Mouse (Mus musculus) cortical plate, adult 2 months (tissue): ENCODE data around the gene Zrsr1.

Source experiments
- CTCF ChIP-seq: fragments of 200-500 bp; IDR thresholded peaks from 2 replicates; pipeline ENCODE4 v1.5.1; 2011; ENCODE audit warnings: mild to moderate bottlenecking, control low read depth, low read length; ENCODE audit not compliant: insufficient read depth; ENCODE audit errors: extremely low read depth
- POLR2A ChIP-seq: fragments of 200-500 bp; IDR thresholded peaks from 2 replicates; pipeline ENCODE4 v1.6.1; 2011; ENCODE audit warnings: mild to moderate bottlenecking, low read length, control low read depth; ENCODE audit not compliant: insufficient read depth; ENCODE audit errors: extremely low read depth

- TF ChIP-seq CTCF (no peak), POLR2A (no peak)
These were observed 49.0 kb downstream of the Zrsr1 start for GRCm38 (mm10) chr11:23020841-23021240.
